Mouse (Mus musculus) heart, postnatal 0 days (tissue): ENCODE measurements at regions not wholly inside any gene's neighbourhood (a gene's known extent, or its start where the extent isn't known, plus 50 kb on each side); places are given as distances from the start of the nearest gene placed in this dataset.

Source experiments
- ATAC-seq: fragments of 200-750 bp; cut with Nextera tagmentation; 2 replicates; pipeline ENCODE4 v1.8.0; 2017; ENCODE audit warnings: low read depth, moderate number of reproducible peaks, moderate library complexity; ENCODE audit not compliant: insufficient read depth
- DNase-seq: peaks from one replicate; pipeline ENCODE4 v3.0.0-alpha.2; 2016; ENCODE audit warnings: low spot score
- H3K27ac ChIP-seq: fragments of 300-500 bp; sonication (generic); 2 replicates; pipeline ENCODE4 v1.5.1; 2014; ENCODE audit warnings: low read depth, mild to moderate bottlenecking
- H3K27me3 ChIP-seq: fragments of 300-500 bp; sonication (generic); 2 replicates; pipeline ENCODE4 v1.6.1; 2014; ENCODE audit warnings: low read length, mixed read lengths; ENCODE audit not compliant: control insufficient read depth, insufficient read depth
- H3K36me3 ChIP-seq: fragments of 300-500 bp; sonication (generic); replicated peaks from 2 replicates; pipeline ENCODE4 v1.6.1; 2014; ENCODE audit warnings: low read length, mixed read lengths; ENCODE audit not compliant: control insufficient read depth, insufficient read depth
- H3K4me1 ChIP-seq: fragments of 300-500 bp; sonication (generic); 2 replicates; pipeline ENCODE4 v1.6.1; 2014; ENCODE audit warnings: antibody characterized with exemption; ENCODE audit not compliant: control insufficient read depth, insufficient read depth
- H3K4me2 ChIP-seq: fragments of 300-500 bp; sonication (generic); 2 replicates; pipeline ENCODE4 v1.6.1; 2014; ENCODE audit warnings: low read depth, mild to moderate bottlenecking, low read length, moderate library complexity
- H3K4me3 ChIP-seq: fragments of 300-500 bp; sonication (generic); 2 replicates; pipeline ENCODE4 v1.5.1; 2014; ENCODE audit warnings: low read depth, low read length
- H3K9ac ChIP-seq: fragments of 300-500 bp; sonication (generic); replicated peaks from 2 replicates; pipeline ENCODE4 v1.6.1; 2014; ENCODE audit warnings: low read depth, low read length, mixed read lengths
- H3K9me3 ChIP-seq: fragments of 300-500 bp; sonication (generic); replicated peaks from 2 replicates; pipeline ENCODE4 v1.6.1; 2016; ENCODE audit warnings: low read length; ENCODE audit not compliant: control insufficient read depth
- CTCF ChIP-seq: IDR thresholded peaks from 2 replicates; pipeline ENCODE4 v1.5.1; 2016; ENCODE audit warnings: antibody characterized with exemption, control low read depth, low read depth
- EP300 ChIP-seq: IDR thresholded peaks from 2 replicates; pipeline ENCODE4 v1.6.1; 2016; ENCODE audit warnings: antibody characterized with exemption, low read depth
- WGBS: fragments of 180-500 bp; shearing (Covaris S2); extraction: QIAGEN DNeasy Blood & Tissue Kit; methylation state at CpG from one replicate; pipeline ENCODE4 v1.1.7; 2014; 5-methylcytosine and 5-hydroxymethylcytosine counted together

DNA sequence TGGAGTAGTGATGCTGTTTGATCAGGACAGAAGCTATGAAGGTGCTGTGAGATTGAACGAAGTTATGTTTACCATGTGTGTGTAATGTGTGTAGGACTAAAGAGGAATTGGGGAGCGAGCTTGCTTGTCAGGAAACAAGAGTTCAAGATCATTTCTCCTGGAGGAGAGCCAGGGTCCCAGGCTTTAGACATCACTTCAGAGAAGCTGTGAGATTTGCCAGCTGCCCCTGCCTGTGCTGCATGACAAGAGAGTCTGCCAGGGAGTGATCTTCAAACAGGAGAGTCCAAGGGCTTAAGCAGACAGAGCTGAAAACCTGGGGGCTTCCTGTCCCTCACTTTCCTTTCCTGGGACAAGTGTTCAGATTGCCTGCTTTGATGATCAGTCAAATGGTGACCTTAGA is 818.3 kb downstream of the Tmem114 start:
- DNase-seq (no peak), ATAC-seq (no peak)
- Histone ChIP-seq H3K36me3 (no peaks in the 10 kb centered on the region), H3K9me3 (no peaks in the 10 kb centered on the region), H3K4me2 (no peak overlapping the region), H3K27ac (no peak overlapping the region), H3K4me1 (no peaks in the 10 kb centered on the region), H3K4me3 (no peak overlapping the region), H3K27me3 (no peaks in the 10 kb centered on the region), H3K9ac (no peak overlapping the region)
- TF ChIP-seq CTCF (no peak), EP300 (no peak)
- 39% methylated on average over 2 of the region's 2 CpGs for WGBS

DNA sequence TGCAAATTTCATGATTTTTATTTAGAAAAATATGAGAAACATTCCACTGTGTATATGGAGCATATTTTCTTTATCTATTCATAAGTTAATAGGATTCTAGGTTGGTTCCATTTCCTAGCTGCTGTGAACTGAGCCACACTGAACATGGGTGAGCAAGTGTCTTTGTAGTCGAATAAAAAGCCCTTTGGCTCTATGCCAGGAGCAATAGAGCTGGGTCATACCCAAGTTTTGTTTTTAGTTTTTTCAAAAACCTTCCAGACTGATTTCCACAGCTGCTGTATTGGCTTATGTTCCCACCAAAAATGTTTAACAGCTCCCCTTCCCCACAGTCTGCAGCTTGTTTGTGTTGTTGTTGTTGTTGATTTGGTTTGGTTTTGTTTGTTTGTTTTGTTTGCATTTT is 822.5 kb downstream of the Tmem114 start:
- 11% methylated on average over 1 of the region's 1 CpGs for WGBS
- H3K27me3 ChIP-seq = no peaks in the 10 kb centered on the region
- ATAC-seq (no peak), DNase-seq (no peak)
- no peak overlapping the region for H3K9ac ChIP-seq
- H3K4me2 ChIP-seq = no peak overlapping the region
- no peaks in the 10 kb centered on the region for H3K9me3 ChIP-seq
- no peak overlapping the region for H3K4me3 ChIP-seq
- H3K4me1 ChIP-seq = no peaks in the 10 kb centered on the region
- H3K36me3 ChIP-seq = no peaks in the 10 kb centered on the region
- no peak for TF ChIP-seq EP300
- no peak for TF ChIP-seq CTCF
- no peak overlapping the region for H3K27ac ChIP-seq

- H3K27me3 ChIP-seq = no peaks in the 10 kb centered on the region
- H3K4me3 ChIP-seq = no peak overlapping the region
- no peaks in the 10 kb centered on the region for H3K4me1 ChIP-seq
- TF ChIP-seq CTCF (no peak), EP300 (no peak)
- no peak for ATAC-seq
- no peaks in the 10 kb centered on the region for H3K9me3 ChIP-seq
- H3K4me2 ChIP-seq = no peak overlapping the region
- WGBS = 50% methylated on average over 3 of the region's 3 CpGs
- H3K27ac ChIP-seq = no peak overlapping the region
- no peak overlapping the region for H3K9ac ChIP-seq
- no peaks in the 10 kb centered on the region for H3K36me3 ChIP-seq
- no peak for DNase-seq
Observed at GRCm38 (mm10) chr16:7574879-7575278, 850.1 kb downstream of the Tmem114 start.

GRCm38 (mm10) chr16:7560841-7561240 is 864.1 kb downstream of the Tmem114 start:
- Histone ChIP-seq H3K9ac (no peak overlapping the region), H3K4me1 (no peaks in the 10 kb centered on the region), H3K36me3 (no peaks in the 10 kb centered on the region), H3K4me2 (no peak overlapping the region), H3K27me3 (no peaks in the 10 kb centered on the region), H3K9me3 (no peaks in the 10 kb centered on the region), H3K27ac (no peak overlapping the region), H3K4me3 (no peak overlapping the region)
- TF ChIP-seq EP300 (no peak), CTCF (no peak)
- ATAC-seq (no peak), DNase-seq (no peak)
- WGBS = 36% methylated on average over 2 of the region's 2 CpGs

DNA sequence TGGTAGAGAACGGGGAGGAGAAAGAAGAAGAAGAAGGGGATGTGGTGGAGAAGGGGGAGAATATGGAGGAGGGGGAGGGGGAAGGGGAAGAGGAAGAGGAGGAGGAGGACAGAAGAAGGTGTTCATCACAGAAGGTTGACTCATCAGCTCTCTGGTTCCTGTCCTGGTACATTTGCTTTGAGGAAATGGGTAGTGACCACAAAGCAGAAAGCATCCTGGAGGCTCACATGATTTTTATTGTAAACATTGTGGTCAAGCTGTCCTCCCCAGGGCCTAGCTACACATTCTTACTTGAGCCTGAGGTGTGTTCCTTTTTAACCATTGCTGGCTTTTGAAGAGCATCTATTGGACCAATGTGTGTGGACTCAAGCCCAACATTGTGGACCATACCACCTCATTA is 865.8 kb downstream of the Tmem114 start:
- Histone ChIP-seq H3K27ac (no peak overlapping the region), H3K36me3 (no peaks in the 10 kb centered on the region), H3K4me1 (no peaks in the 10 kb centered on the region), H3K9me3 (no peaks in the 10 kb centered on the region), H3K4me3 (no peak overlapping the region), H3K27me3 (no peaks in the 10 kb centered on the region), H3K9ac (no peak overlapping the region), H3K4me2 (no peak overlapping the region)
- DNase-seq (no peak), ATAC-seq (no peak)
- 60% methylated on average over 1 of the region's 1 CpGs for WGBS
- TF ChIP-seq EP300 (no peak), CTCF (no peak)

- no peak for ATAC-seq
- WGBS = 67% methylated on average over 1 of the region's 1 CpGs
- TF ChIP-seq EP300 = no peak
- TF ChIP-seq CTCF = no peak
Observed at GRCm38 (mm10) chr16:7558637-7559036, 866.3 kb downstream of the Tmem114 start.

More at GRCm38 (mm10) chr16:7558637-7559036, 866.3 kb downstream of the Tmem114 start:
- no peak overlapping the region for H3K27ac ChIP-seq
- no peak overlapping the region for H3K4me3 ChIP-seq
- no peak overlapping the region for H3K9ac ChIP-seq
- no peak for DNase-seq
- no peak overlapping the region for H3K4me2 ChIP-seq
- H3K27me3 ChIP-seq = no peaks in the 10 kb centered on the region
- no peaks in the 10 kb centered on the region for H3K9me3 ChIP-seq
- H3K36me3 ChIP-seq = no peaks in the 10 kb centered on the region
- H3K4me1 ChIP-seq = no peaks in the 10 kb centered on the region
